Mouse (Mus musculus): ENCODE data around the gene Psme4. TPM values are rescaled to one million over a fixed set of nuclear protein-coding genes. Genes with fewer than 3 reads are reported as not detected.
"Not testable (repeated sequence)": the region's sequence is repeated elsewhere in the genome, so short reads cannot be mapped to it uniquely, and the experiment has no call there.

The Psme4 gene
- polyA plus RNA-seq (2015; fragmentation: Nextera tagmentation; extraction: Ambion mirVana), result 14.6 and 17.2 TPM in 2 replicates

DNA sequence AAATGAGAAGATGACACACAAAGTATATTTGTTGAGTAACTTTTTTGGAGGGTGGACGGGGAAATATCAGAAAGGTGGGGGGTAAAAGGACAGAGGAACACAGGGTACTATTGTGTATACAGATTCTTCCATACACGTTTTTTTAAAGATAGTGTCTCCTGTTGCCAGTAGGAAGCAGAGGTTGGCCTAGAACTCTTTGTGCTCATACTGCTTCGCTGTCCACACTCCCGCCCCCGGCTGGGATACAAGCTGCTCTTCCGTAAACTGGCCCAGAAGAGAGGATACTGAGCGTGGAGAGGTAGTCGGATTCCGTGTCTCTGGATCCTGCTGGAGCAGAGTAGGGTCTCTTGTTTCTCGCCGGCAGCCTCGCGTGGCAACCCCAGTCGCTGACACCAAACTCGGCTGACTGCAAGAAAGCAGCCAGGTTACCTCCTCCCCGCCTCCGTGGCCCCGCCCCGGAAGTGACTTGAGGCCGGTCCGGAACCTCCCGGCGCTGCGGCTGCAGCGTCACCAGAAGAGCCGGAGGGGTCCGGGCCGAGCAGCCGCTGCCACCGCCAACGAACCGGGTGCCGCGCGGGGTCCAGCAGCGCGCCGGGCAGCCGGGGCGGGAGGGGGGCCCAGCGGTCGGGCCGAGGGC, at the start of gene Psme4:
Gene Psme4 (plus strand): TSS at position 460 of the 637 bp plus-strand sequence.
- Histone ChIP-seq H3K4me1 (peaks cover 29% of the 10 kb centered on the region), H3K27me3 (replicated peaks) (no peaks in the 10 kb centered on the region), H3K4me2 (peak within 1 kb of the TSS; percentile 77), H3K36me3 (replicated peaks) (no peaks in the 10 kb centered on the region), H3K4me3 (peak within 1 kb of the TSS; percentile 98), H3K9ac (peak within 1 kb of the TSS; percentile 97), H3K27ac (peak within 1 kb of the TSS; percentile 95), H3K9me3 (no peaks in the 10 kb centered on the region)
- WGBS, result under 1% methylated on average over 41 of the region's 43 CpGs
- peak; percentile 99 for ATAC-seq (replicated peaks)

DNA sequence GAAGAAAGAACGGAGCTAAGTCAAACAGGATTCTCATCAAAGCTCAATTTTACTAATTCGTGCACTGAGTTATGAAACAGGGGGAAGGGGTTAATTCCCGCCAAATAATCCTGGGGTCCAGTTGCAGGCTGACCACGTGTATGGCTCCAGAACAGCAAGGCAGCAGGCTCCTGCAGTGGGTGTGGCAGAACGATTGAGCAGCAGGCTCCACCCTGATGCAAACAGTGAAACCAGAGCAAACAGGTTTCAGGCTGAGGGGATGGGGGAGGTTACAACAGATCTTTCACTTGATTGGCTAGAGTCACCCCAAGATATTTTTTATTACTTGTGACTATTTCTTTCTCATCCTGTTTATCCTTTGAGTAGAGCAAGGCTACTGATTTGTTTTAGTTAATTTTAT, 48.1 kb upstream of the Psme4 start:
- no peak overlapping the region for H3K27ac ChIP-seq
- H3K4me3 ChIP-seq, result no peak overlapping the region
- H3K27me3 ChIP-seq (replicated peaks), result no peaks in the 10 kb centered on the region
- no peaks in the 10 kb centered on the region for H3K9me3 ChIP-seq
- no peak overlapping the region for H3K4me2 ChIP-seq
- WGBS, result 66% methylated on average over 5 of the region's 5 CpGs
- H3K36me3 ChIP-seq (replicated peaks), result no peaks in the 10 kb centered on the region
- H3K4me1 ChIP-seq, result no peaks in the 10 kb centered on the region
- ATAC-seq (replicated peaks), result no peak
- H3K9ac ChIP-seq, result no peak overlapping the region

- no peaks in the 10 kb centered on the region for H3K9me3 ChIP-seq
- no peak for ATAC-seq (replicated peaks)
- no peaks in the 10 kb centered on the region for H3K36me3 ChIP-seq (replicated peaks)
- H3K9ac ChIP-seq, result no peak overlapping the region
- no peaks in the 10 kb centered on the region for H3K4me1 ChIP-seq
- no peak overlapping the region for H3K27ac ChIP-seq
- no peaks in the 10 kb centered on the region for H3K27me3 ChIP-seq (replicated peaks)
- no peak overlapping the region for H3K4me3 ChIP-seq
- H3K4me2 ChIP-seq, result no peak overlapping the region
Observed at GRCm38 (mm10) chr11:30730721-30731120, 40.8 kb upstream of the Psme4 start.

DNA sequence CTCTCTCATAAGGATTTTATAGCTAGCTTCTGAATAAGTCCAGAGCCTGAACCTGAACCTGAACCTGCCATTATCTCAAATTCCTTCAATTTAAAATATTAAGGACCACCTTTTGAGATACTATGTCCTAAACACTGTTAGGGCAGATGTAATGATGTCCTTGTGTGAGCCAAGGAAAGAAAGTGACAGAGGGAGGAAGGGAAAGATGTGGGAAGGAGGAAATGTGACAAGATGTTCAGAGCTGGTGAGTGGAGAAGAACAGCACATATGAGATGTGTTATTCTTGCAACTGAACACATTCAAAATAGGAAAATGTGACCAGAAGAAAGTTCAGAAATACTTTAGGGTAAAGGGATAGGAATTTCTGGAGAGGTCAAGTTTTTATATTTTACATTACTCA, 38.1 kb upstream of the Psme4 start:
- no peaks in the 10 kb centered on the region for H3K36me3 ChIP-seq (replicated peaks)
- H3K4me3 ChIP-seq, result no peak overlapping the region
- no peaks in the 10 kb centered on the region for H3K9me3 ChIP-seq
- no peak overlapping the region for H3K4me2 ChIP-seq
- H3K27me3 ChIP-seq (replicated peaks), result no peaks in the 10 kb centered on the region
- H3K9ac ChIP-seq, result no peak overlapping the region
- no peak for ATAC-seq (replicated peaks)
- H3K27ac ChIP-seq, result no peak overlapping the region
- no peaks in the 10 kb centered on the region for H3K4me1 ChIP-seq

DNA sequence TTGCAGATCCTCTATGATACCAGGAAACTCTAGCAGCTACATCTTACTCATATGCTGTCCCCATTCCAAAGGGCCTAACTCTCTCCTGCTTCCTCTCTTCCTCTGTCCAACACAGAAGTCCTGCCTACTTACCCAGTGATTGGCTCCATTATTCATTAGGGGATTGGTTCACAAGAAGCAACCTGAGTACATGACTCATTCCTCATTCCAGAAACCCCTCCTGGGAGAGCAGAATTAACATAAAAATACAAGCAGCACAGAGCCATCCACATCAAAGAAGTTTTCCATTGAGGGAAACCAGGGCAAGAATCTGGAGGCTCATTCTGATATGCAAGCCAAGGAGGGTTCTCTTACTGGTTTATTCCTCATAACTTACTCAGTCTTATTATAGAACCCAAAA, 27.5 kb upstream of the Psme4 start:
- no peak overlapping the region for H3K9ac ChIP-seq
- ATAC-seq (replicated peaks), result no peak
- no peak overlapping the region for H3K4me3 ChIP-seq
- H3K4me1 ChIP-seq, result no peaks in the 10 kb centered on the region
- no peak overlapping the region for H3K27ac ChIP-seq
- H3K9me3 ChIP-seq, result no peaks in the 10 kb centered on the region
- H3K27me3 ChIP-seq (replicated peaks), result no peaks in the 10 kb centered on the region
- no peak overlapping the region for H3K4me2 ChIP-seq
- H3K36me3 ChIP-seq (replicated peaks), result no peaks in the 10 kb centered on the region

- Histone ChIP-seq H3K4me3 (no peak overlapping the region), H3K9me3 (no peaks in the 10 kb centered on the region), H3K27ac (no peak overlapping the region), H3K4me1 (no peaks in the 10 kb centered on the region), H3K36me3 (replicated peaks) (no peaks in the 10 kb centered on the region), H3K4me2 (no peak overlapping the region), H3K27me3 (replicated peaks) (no peaks in the 10 kb centered on the region), H3K9ac (no peak overlapping the region)
- no peak for ATAC-seq (replicated peaks)
- WGBS, result 91% methylated on average over 3 of the region's 3 CpGs
Observed at GRCm38 (mm10) chr11:30748938-30749337, 22.6 kb upstream of the Psme4 start.

GRCm38 (mm10) chr11:30749587-30749986, 21.9 kb upstream of the Psme4 start:
- H3K4me3 ChIP-seq, result no peak overlapping the region
- H3K4me2 ChIP-seq, result no peak overlapping the region
- ATAC-seq (replicated peaks), result no peak
- H3K27ac ChIP-seq, result no peak overlapping the region
- H3K36me3 ChIP-seq (replicated peaks), result no peaks in the 10 kb centered on the region
- H3K27me3 ChIP-seq (replicated peaks), result no peaks in the 10 kb centered on the region
- no peak overlapping the region for H3K9ac ChIP-seq
- no peaks in the 10 kb centered on the region for H3K9me3 ChIP-seq
- H3K4me1 ChIP-seq, result no peaks in the 10 kb centered on the region
- WGBS, result 27% methylated on average over 3 of the region's 3 CpGs

GRCm38 (mm10) chr11:30750039-30750823, 21.3 kb upstream of the Psme4 start:
- no peak overlapping the region for H3K27ac ChIP-seq
- H3K9ac ChIP-seq, result no peak overlapping the region
- H3K27me3 ChIP-seq (replicated peaks), result no peaks in the 10 kb centered on the region
- no peaks in the 10 kb centered on the region for H3K9me3 ChIP-seq
- no peaks in the 10 kb centered on the region for H3K36me3 ChIP-seq (replicated peaks)
- no peak for ATAC-seq (replicated peaks)
- H3K4me3 ChIP-seq, result no peak overlapping the region
- no peak overlapping the region for H3K4me2 ChIP-seq
- WGBS, result 43% methylated on average over 3 of the region's 3 CpGs
- no peaks in the 10 kb centered on the region for H3K4me1 ChIP-seq

DNA sequence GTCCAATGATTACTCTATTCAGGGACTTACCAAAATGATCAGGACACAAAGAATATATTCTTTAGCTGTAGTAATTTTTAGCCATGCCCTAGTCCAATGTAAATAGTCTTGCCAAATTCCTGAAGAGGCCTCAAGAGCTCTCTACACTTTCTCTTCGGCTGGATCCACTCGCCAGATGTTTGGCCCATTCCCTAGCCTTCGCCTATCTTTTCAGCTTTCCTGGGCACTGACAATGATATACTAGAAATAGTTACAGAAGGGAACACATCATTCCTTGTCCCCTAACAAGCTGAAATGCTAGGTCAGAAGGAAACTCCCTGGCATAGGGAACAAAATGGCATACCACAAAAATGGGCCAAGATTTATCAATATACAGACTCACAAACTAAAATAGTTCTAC, 18.6 kb upstream of the Psme4 start:
- Histone ChIP-seq H3K4me3 (no peak overlapping the region), H3K27ac (no peak overlapping the region), H3K4me2 (no peak overlapping the region), H3K27me3 (replicated peaks) (no peaks in the 10 kb centered on the region; the same call in 1 of the 2 replicates), H3K4me1 (no peaks in the 10 kb centered on the region), H3K9ac (no peak overlapping the region), H3K36me3 (replicated peaks) (no peaks in the 10 kb centered on the region), H3K9me3 (no peaks in the 10 kb centered on the region)
- ATAC-seq (replicated peaks), result no peak
- WGBS, result 80% methylated on average over 3 of the region's 3 CpGs

DNA sequence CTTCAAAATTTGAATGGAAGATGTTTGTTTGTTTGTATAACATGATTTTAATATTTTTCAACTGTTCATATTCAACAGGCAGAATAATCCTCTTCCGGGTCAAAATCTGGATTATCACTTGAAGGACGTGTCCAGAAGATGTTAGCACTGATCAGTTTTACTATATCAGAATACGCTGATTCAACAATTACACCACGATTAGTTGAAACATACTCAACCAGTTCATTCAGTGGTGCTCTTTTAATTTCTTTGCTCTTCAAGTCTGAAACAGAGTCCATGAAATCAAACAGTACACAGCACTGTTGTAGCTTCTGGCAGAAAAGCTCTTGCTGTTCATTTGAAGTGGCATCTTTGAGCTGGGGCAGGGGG, 17.1 kb upstream of the Psme4 start:
- ATAC-seq (replicated peaks); H3K27me3 ChIP-seq (replicated peaks); H3K9me3 ChIP-seq; H3K36me3 ChIP-seq (replicated peaks); H3K4me1 ChIP-seq; H3K27ac ChIP-seq: not testable (repeated sequence)
- peak overlapping the region; percentile 99 for H3K4me2 ChIP-seq
- peak overlapping the region; percentile 77 for H3K4me3 ChIP-seq
- 52% methylated on average over 4 of the region's 4 CpGs for WGBS
- H3K9ac ChIP-seq, result peak overlapping the region; percentile 67

- H3K9me3 ChIP-seq, result no peaks in the 10 kb centered on the region
- peak overlapping the region; percentile 67 for H3K9ac ChIP-seq
- no peaks in the 10 kb centered on the region for H3K4me1 ChIP-seq
- no peaks in the 10 kb centered on the region for H3K36me3 ChIP-seq (replicated peaks)
- 0 out of 2 replicates have a peak overlapping the region, but pooled peaks have one; percentile 29 for H3K27ac ChIP-seq
- H3K27me3 ChIP-seq (replicated peaks), result no peaks in the 10 kb centered on the region; the same call in 1 of the 2 replicates
- peak overlapping the region; percentile 99 for H3K4me2 ChIP-seq
- peak overlapping the region; percentile 77 for H3K4me3 ChIP-seq
- peak; percentile 95 for ATAC-seq (replicated peaks)
- WGBS, result under 1% methylated on average over 62 of the region's 66 CpGs
Observed at GRCm38 (mm10) chr11:30754855-30755530, 16.5 kb upstream of the Psme4 start.

- no peaks in the 10 kb centered on the region; the same call in 1 of the 2 replicates for H3K27me3 ChIP-seq (replicated peaks)
- ATAC-seq (replicated peaks), result no peak
- no peak overlapping the region for H3K27ac ChIP-seq
- no peaks in the 10 kb centered on the region for H3K36me3 ChIP-seq (replicated peaks)
- H3K4me2 ChIP-seq, result no peak overlapping the region
- H3K4me1 ChIP-seq, result no peaks in the 10 kb centered on the region
- no peaks in the 10 kb centered on the region for H3K9me3 ChIP-seq
- H3K9ac ChIP-seq, result no peak overlapping the region
- 86% methylated on average over 7 of the region's 7 CpGs for WGBS
- no peak overlapping the region for H3K4me3 ChIP-seq
Observed at GRCm38 (mm10) chr11:30761381-30761780, 10.1 kb upstream of the Psme4 start.
